Mouse (Mus musculus) kidney, adult 10 weeks (tissue): ENCODE data around the gene Tanc1. TPM values are rescaled to one million over a fixed set of nuclear protein-coding genes. Genes with fewer than 3 reads are reported as not detected.

Source experiments
- polyA plus RNA-seq: library from polyadenylated mRNA; stranded (reverse); fragments of 350-450 nt; fragmentation: Illumina TruSeq; extraction: RNeasy Lipid Tissue Mini Kit (QIAGEN cat#74804); gene quantifications from one replicate; pipeline ENCODE4 v1.2.3, GENCODE M21; 2014; ENCODE audit warnings: low read depth, low replicate concordance

Gene Tanc1
- 84.3 TPM for polyA plus RNA-seq

DNA sequence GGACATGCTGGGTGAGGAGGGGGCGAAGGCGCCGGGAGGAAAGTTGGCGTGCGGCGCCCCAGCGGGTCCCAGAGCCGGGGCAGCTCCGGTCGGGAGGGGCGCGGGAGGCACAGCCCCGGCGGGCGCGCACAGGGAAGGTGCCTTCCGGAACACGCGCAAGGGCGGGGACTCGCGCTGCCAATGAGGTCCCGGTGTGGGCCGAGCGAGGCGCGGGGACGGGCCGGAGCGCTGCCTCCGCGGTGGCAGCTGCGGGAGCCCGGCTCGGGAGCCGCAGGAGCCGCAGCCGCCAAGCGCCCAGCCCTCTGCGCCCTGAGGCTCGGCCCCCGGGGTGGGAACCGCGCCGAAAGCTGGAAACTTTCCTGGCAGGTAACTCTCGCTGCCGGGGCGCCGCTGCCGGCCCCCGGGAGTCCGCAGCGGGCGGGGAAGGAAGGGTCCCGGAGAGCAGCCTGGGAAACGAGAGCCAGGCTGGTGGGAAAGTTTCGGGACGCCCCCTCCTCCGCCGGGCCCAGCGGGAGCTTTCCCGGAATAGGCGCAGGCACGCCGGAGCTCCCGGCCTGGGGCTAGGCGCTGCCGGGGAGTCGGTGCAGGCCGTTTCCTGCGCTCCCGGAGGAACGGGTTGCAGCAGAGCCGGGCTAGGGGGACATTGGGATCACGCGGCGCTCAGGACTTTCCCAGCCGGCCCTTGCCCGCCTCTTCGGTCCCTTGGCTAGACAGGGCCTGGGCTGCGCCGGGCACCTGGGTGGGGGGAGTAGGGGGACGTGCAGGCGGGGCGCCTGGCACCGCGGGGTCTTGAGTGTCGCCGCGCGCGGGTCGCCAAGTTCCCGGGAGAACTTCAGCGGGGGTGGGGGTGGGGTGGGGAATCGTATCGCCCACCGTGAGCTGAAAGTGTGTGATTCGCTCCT is at the start of gene Tanc1:
Tanc1 (plus strand) TSS at position 212 of the 902 bp plus-strand sequence.

DNA sequence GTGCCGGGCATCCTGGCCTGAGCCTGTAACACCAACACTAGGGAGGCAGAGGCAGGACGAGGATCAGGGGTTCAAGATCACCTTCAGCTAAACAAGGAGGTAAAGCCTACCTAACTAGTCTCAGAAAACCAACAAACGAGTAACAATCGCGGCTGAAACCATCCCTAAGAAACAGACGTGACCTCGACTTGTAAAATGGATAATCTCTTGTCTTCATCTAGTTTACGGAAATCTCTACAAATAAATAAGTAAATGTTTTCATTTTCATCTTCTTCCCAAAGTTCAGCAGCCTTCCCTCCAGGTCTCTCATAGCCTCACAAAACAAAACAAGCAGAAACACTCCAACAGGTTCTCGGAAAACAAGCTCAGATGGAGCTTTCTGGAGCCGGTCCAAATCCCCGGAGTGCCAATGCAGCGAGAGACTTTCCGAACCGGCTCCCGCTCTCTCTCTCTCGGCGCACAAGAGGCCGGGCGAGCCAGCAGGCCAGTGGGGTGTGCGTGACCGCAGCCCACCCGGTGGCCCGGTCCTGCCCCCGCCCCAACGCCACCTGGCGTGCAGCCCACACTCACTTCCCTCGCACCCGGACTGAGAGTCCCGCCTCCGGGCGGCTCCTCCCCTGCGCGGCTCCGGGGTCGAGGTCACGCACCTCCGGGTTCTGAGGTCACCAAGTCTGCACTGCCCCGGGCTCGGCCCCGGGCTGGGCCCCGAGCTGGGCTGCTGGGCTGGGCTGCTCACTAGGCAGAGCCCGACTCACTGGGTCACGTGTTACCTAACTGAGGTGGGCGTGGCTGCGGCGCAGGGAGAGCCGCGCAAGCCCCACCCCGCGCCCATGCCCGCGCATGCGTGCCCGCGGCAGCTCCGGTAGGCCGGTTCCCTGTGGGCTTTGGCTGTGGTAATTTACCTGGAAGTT is 270.2 kb downstream of the Tanc1 start, which contains the start of gene Wdsub1:
Wdsub1 (minus strand) TSS at position 761 of the 911 bp plus-strand sequence.

Other genes starting within 250 kb of the Tanc1 start
- gene Dapl1, start 127.4 kb upstream of the Tanc1 start, polyA plus RNA-seq: not detected